Mouse (Mus musculus): ENCODE data around the gene Mndal.
"Not testable (repeated sequence)": the region's sequence is repeated elsewhere in the genome, so short reads cannot be mapped to it uniquely, and the experiment has no call there.

Gene Mndal

DNA sequence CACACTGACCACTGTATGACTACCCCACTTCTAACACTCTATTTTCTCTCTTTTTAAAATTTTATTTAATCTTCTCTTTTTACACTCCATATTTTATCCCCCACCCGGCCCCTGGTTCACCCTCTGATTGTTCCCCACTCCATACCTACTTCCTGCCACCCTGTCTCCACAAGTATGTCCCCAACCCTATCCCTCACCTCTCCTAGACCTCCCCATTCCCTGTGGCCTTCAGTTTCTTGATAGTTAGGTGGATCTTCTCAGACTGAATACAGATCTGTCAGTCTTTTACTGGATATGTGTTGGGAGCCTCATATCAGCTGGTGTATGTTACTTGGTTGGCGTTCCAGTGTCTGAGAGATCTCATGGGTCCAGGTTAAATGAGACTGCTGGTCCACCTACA, 27.7 kb downstream of the Mndal start:
- H3K27me3 ChIP-seq (ENCODE audit: control insufficient read depth, insufficient read depth, low read length, poor library complexity, severe bottlenecking): no peaks in the 10 kb centered on the region
- no peaks in the 10 kb centered on the region for H3K36me3 ChIP-seq (ENCODE audit: control insufficient read depth, insufficient read depth, low read length, poor library complexity, severe bottlenecking)
- DNase-seq (ENCODE audit: low read depth, low spot score): no peak

DNA sequence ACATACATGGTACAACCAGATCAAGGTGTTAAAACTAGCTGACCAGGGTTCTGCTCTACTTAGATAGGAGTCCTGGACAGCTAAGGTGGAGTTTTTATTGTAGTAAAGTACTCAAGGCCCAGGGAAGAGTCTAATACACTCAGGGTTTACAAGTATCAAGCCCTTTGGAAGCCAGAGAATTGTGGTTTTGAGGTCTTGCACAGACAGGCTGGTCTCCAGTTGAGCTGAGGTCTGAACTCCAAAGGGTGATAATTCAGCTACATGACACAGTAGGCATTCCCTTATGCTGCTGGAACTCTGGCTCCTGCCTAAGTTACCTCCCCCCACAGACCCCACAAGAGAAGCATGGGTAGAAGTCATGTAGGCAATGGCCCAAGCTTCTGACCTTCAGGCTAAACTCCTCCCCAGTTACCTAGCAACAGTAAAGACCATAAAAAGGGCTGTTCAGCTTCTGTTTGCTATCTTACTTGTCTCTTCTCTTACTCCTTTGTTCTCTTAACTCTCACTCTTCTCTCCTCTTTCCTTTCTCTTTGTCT, 29.0 kb downstream of the Mndal start:
- H3K27me3 ChIP-seq (ENCODE audit: control insufficient read depth, insufficient read depth, low read length, poor library complexity, severe bottlenecking); DNase-seq (ENCODE audit: low read depth, low spot score); H3K36me3 ChIP-seq (ENCODE audit: control insufficient read depth, insufficient read depth, low read length, poor library complexity, severe bottlenecking): not testable (repeated sequence)

DNA sequence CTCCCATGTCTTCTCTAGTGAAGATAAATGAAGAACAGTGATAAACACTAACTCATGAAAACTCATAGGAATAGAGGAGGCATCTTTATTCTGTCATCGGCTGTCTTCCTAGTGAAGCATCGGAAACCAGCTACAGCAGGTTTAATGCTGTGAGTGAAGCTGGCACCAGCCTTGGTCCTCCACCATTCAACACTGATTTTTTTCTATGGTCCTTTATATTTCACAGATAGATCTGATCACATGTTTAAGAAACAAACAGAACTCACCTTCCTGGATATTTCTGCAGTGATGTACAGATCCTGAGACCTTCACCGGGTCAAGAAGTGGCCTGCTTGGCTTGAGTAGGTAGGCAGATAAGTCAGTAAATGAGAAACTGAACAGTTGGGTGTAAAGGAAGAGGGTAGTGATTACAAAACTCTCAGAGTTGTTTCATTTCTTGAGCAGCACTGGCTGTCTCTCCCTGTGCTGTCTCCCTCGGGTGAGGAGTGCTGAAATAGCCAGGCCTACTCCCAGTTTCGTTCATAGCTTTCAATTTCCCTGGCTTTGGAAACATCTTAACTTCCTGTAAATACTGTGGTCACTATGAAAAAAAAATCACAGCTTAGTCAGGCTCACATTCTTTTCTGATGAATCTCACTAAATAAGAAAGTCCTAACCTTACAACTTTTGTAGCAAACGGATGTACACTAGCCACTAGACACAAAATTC, 29.6 kb downstream of the Mndal start, which contains the start of gene Ifi211:
Gene Ifi211, minus strand, starts transcription at position 499 of the 708 bp plus-strand sequence.
- not testable (repeated sequence) for H3K27me3 ChIP-seq (ENCODE audit: control insufficient read depth, insufficient read depth, low read length, poor library complexity, severe bottlenecking); DNase-seq (ENCODE audit: low read depth, low spot score); H3K36me3 ChIP-seq (ENCODE audit: control insufficient read depth, insufficient read depth, low read length, poor library complexity, severe bottlenecking)

DNA sequence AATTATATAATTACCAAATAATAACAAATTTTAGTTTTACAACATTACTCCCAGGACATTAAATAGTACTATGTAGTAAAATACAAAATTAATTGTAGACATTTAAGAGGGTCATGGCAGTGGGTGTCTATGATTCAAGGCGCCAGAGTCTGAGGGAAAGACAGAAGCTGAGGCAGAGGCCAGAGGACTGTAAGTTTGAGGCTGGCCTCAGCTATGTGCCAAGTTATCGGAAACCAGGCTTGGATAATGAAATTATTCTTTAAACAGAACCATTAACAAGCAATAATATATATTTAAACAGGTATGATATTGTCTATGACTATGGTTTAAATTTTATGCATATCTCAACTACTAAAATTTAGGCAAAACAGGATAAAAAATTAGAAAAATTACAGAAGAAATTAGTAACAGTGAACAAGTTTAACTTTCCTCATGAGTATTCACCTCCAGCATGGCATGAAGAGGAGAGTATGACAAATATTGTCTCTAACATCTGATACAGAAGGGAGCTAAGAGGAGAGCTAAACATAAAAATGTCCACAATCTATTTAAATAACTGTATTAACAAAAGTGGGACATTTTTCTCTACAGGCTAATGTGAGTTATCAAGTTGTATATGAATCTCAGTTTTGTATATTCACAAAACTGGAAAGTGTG, 30.4 kb downstream of the Mndal start:
- Histone ChIP-seq H3K36me3 (ENCODE audit: control insufficient read depth, insufficient read depth, low read length, poor library complexity, severe bottlenecking) (no peaks in the 10 kb centered on the region), H3K27me3 (ENCODE audit: control insufficient read depth, insufficient read depth, low read length, poor library complexity, severe bottlenecking) (no peaks in the 10 kb centered on the region)
- DNase-seq (ENCODE audit: low read depth, low spot score): no peak

DNA sequence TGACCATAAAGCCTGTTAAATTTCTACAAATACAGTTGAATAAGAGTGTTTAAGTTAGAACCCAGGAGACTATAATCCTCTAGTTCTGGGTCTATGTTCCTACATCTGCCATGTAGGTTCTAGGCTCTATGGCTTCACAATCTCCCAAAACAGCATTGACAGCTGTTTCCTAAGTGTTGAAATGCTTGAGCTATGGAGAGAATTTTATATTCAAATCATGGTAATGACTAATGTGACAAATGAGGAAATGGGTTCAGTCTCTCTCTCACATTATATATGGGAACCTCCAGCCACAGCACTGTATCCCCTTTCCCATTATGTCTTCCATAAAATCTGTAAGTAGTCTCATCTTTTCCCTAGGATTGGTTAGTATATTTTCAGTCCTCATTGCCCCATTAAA, 33.9 kb downstream of the Mndal start:
- H3K27me3 ChIP-seq (ENCODE audit: control insufficient read depth, insufficient read depth, low read length, poor library complexity, severe bottlenecking); H3K36me3 ChIP-seq (ENCODE audit: control insufficient read depth, insufficient read depth, low read length, poor library complexity, severe bottlenecking); DNase-seq (ENCODE audit: low read depth, low spot score): not testable (repeated sequence)

DNA sequence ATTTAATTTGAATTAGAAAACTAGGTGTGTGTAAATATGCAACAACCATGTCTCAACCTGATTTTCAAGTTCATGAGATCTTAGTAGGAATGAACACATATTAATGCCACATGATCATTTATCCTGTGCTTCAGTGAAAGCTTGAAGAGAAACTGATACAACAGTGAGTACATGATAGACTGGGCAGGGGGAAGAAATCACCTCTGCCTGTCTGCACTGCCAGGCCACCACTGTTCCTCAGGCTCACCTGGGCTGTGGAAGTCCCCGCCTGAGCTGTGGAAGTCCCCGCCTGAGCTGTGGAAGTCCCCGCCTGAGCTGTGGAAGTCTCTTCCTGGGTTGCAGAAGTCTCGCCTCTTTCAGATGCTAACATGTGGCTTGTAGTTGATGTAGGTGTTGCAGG, 36.4 kb downstream of the Mndal start:
- not testable (repeated sequence) for H3K36me3 ChIP-seq (ENCODE audit: control insufficient read depth, insufficient read depth, low read length, poor library complexity, severe bottlenecking); H3K27me3 ChIP-seq (ENCODE audit: control insufficient read depth, insufficient read depth, low read length, poor library complexity, severe bottlenecking)
- peak; percentile 59 for DNase-seq (ENCODE audit: low read depth, low spot score)

DNA sequence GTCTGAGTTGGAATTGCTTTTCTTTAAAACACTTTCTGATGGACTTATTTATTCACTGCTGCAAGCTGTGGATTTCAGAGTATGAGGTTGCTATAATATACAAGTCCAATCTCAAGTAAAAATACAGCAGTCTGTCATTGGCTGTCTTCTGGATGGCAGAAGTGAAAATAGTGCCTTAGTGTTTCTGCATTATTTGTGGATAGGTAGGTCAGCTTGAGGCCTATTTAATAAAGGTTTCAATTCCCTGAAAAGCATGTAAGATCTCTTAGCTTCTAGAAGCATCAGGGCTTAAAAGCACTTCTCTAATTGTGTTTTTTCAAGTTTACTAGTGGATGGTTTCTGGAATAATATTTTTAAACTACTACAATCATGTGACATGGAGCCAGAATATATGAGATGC, 52.5 kb downstream of the Mndal start:
- DNase-seq (ENCODE audit: low read depth, low spot score); H3K36me3 ChIP-seq (ENCODE audit: control insufficient read depth, insufficient read depth, low read length, poor library complexity, severe bottlenecking); H3K27me3 ChIP-seq (ENCODE audit: control insufficient read depth, insufficient read depth, low read length, poor library complexity, severe bottlenecking): not testable (repeated sequence)

DNA sequence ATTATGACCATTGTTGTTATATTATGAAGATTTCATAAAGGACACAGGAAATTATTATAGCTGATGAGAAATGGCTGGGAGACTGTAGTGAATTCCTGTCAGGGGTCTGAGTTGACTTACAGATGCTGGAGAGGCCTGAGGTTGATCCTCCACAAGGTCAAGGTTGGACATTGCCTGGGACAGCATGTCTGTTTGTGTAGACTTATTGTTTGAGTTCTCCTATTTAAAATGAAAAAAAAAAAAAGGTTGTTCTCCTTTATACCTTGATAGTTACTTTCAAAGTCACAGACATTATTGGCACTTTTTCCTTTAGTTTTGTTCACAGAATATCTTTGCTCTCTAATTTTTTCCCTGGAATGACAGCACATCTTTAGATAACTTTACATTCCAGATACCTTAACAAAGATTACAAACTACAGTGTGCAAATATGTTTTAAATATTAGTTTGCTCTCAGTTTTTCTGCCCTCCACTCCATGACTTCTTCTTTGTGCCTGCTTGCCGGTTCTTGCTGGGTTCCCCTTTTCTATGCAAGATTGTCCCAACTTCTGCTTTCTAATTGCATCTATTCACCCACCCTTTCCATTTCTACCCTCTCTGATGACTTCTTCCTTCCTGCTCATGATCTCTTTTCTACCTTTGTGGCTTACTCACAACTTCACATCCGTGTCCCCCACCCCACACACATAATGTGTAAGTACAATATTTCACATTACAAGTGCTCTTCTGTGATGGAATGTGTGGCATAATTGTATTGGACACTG, 55.1 kb downstream of the Mndal start:
- peak; percentile 6 for DNase-seq (ENCODE audit: low read depth, low spot score)
- H3K27me3 ChIP-seq (ENCODE audit: control insufficient read depth, insufficient read depth, low read length, poor library complexity, severe bottlenecking); H3K36me3 ChIP-seq (ENCODE audit: control insufficient read depth, insufficient read depth, low read length, poor library complexity, severe bottlenecking): not testable (repeated sequence)

DNA sequence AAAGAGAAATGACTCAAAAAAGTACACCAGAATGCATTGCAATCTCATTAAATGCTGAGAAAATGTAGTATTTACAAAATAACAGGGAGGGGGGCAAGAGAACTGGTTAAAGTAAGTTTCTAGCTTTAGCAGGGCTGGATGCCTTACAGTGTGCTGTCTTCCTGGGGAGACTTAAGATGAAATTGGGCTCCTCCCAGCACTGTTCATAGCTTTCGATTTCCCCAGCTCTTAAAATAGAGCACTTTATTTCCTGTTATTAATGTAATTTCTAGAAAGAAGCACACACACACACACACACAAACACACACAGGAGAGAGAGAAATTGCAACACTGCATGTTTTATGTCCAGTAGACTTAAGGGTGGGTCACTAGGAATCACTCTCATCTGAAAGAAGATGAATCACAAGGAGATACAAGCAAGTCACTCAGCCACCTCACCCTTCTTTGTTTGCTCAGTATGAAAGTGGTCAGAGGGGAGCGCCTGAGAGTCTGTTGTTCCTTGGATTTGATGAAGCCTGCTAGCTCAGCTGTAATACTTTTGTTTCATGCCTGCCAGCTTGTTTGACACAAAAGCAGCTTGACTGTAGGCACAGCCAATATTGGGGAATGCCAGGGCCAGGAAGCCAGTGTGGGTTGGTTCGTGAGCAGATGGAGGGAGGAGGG, 62.2 kb downstream of the Mndal start:
- not testable (repeated sequence) for H3K27me3 ChIP-seq (ENCODE audit: control insufficient read depth, insufficient read depth, low read length, poor library complexity, severe bottlenecking); H3K36me3 ChIP-seq (ENCODE audit: control insufficient read depth, insufficient read depth, low read length, poor library complexity, severe bottlenecking)
- DNase-seq (ENCODE audit: low read depth, low spot score): peak; percentile 19

DNA sequence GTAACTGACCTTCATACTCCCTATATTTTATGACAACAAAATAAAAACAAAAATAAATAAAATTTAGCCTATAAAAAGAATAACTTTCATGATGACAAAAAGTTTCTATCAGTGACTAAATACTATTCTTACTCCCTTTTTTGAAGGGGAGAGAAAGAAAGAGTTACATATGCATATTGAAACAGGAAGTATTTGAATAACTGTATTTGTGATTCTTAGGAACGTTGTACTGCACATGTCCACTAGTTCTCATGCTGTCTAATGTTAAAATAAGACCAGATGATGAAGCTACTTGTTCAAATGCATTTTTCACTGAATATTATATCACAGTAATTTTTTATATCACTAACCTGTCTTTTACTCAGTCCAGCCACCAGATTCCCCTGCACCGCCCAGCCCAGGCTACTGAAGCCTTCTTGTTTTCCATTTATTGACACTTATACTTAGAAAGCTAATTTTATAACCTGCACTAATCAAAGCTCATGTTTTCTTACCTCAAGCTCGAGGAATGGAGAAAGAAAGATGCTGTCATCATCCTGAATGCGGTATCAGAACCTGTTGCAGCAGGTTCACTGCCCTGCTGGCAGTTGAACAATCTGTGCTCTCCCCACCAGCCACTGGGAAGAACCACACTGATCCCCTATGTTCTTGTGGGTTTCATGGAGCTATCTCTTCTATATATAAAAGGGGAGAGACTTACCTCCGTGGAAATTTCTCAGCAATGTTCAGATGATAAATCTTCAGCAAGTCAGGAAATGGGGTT, 62.9 kb downstream of the Mndal start:
- H3K27me3 ChIP-seq (ENCODE audit: control insufficient read depth, insufficient read depth, low read length, poor library complexity, severe bottlenecking); H3K36me3 ChIP-seq (ENCODE audit: control insufficient read depth, insufficient read depth, low read length, poor library complexity, severe bottlenecking): not testable (repeated sequence)
- DNase-seq (ENCODE audit: low read depth, low spot score): peak; percentile 33

DNA sequence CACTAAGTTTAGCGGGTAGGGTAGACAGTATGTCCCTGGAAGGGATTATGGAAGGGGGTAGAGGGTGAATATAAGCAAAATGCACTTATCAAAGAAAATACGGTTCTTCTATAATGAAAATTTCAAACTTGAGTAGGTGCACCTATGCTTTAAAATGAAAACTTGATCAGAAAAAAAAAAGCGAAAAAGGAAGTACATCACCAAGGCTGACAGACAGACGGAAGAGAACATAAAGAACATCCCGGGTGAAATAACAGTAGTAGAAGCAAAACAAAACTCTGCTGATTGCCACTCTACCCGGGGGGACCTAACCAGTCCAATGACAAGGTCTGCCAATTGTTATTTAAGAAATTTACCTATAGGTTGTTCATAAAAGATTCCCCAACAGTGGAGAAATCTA, 64.0 kb downstream of the Mndal start:
- DNase-seq (ENCODE audit: low read depth, low spot score): peak; percentile 34
- not testable (repeated sequence) for H3K36me3 ChIP-seq (ENCODE audit: control insufficient read depth, insufficient read depth, low read length, poor library complexity, severe bottlenecking)

DNA sequence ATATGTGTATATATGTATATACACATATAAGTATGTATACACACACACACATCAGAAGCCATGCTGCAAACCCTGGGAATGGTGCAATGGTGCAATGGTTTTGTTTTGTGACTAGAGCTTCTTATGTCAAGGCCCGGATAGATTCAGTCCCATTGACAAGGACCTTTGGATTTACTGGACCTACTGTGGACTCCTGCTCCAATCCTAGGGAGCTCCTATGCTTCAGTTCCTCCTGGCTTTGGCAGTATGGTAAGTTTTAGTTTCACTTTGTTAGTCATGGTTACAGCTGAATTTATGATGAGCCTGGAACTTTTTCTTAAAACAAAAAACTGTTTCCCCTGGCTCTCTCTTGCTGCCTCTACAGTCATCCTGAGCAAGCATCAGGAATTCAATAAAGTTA, 65.2 kb downstream of the Mndal start:
- DNase-seq (ENCODE audit: low read depth, low spot score); H3K27me3 ChIP-seq (ENCODE audit: control insufficient read depth, insufficient read depth, low read length, poor library complexity, severe bottlenecking); H3K36me3 ChIP-seq (ENCODE audit: control insufficient read depth, insufficient read depth, low read length, poor library complexity, severe bottlenecking): not testable (repeated sequence)

More for the DNA sequence above, 64.0 kb downstream of the Mndal start:
- not testable (repeated sequence) for H3K27me3 ChIP-seq (ENCODE audit: control insufficient read depth, insufficient read depth, low read length, poor library complexity, severe bottlenecking)

DNA sequence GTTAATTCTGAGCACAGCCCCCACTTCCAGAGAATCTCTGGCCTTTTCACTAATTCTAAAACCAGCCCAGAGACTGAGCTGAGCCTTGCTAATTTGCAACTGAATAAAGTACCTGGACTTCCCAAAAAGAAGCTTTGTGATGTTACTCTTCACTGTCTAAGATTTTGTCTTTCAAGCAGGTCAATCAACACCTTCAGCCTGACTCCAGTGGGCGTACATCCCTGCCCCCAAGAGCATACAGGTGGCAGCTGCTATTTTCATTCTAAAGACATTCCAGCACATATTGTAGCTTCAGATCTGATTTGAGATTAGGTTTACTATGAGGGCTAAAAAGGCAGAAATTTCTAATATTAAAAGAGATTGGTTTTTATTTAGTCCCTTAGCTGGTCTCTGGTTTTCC, 73.7 kb downstream of the Mndal start:
- not testable (repeated sequence) for DNase-seq (ENCODE audit: low read depth, low spot score); H3K27me3 ChIP-seq (ENCODE audit: control insufficient read depth, insufficient read depth, low read length, poor library complexity, severe bottlenecking)
- peaks cover 11% of the 10 kb centered on the region for H3K36me3 ChIP-seq (ENCODE audit: control insufficient read depth, insufficient read depth, low read length, poor library complexity, severe bottlenecking)

DNA sequence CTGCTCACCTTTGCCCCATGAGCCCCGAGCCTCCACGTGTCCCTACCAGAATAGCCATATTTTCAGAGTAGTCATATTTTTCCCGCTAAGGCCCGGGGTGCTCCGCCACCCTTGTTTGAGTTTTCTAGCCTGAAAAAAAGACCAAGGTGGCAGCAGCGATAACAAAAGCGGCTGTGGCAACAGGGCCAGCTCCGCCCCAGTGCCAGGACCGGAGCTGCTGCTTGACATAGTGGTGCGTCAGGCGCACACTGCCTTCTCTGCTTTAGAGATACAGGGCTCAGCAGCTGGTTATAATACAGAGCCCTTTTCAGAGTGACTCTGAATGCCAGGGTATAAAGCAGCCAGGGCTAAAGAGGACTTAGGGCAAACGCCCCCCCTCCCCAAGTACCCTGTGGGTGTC, 75.8 kb downstream of the Mndal start:
- DNase-seq (ENCODE audit: low read depth, low spot score): no peak
- Histone ChIP-seq H3K36me3 (ENCODE audit: control insufficient read depth, insufficient read depth, low read length, poor library complexity, severe bottlenecking) (peaks cover 13% of the 10 kb centered on the region), H3K27me3 (ENCODE audit: control insufficient read depth, insufficient read depth, low read length, poor library complexity, severe bottlenecking) (no peaks in the 10 kb centered on the region)
